Mouse (Mus musculus) megakaryocyte, embryonic 14.5 days (primary cell): Measurements from ENCODE around the gene Garnl3.

ENCODE experiments used
- FLI1 ChIP-seq: IDR thresholded peaks from 2 replicates; pipeline ENCODE4 v1.6.1; 2012; ENCODE audit warnings: low read length, inconsistent platforms, mixed read lengths
- GATA1 ChIP-seq: IDR thresholded peaks from 3 replicates; pipeline ENCODE4 v1.6.1; 2012; ENCODE audit warnings: mixed read lengths, low read length, inconsistent platforms, borderline replicate concordance

- TF ChIP-seq FLI1 (no peak), GATA1 (no peak)
Measured at GRCm38 (mm10) chr2:32979675-32980074, 151.8 kb downstream of the Garnl3 start.
